Mouse (Mus musculus) midbrain, embryonic 13.5 days (tissue): ENCODE data around the gene H1foo. TPM values are rescaled to one million over a fixed set of nuclear protein-coding genes. Genes with fewer than 3 reads are reported as not detected.

Experiments used
- ATAC-seq: fragments of 200-750 bp; cut with Nextera tagmentation; 2 replicates; pipeline ENCODE4 v1.8.0; 2017; ENCODE audit warnings: mild to moderate bottlenecking, moderate TSS enrichment, moderate library complexity
- H3K27ac ChIP-seq: fragments of 300-500 bp; sonication (generic); 2 replicates; pipeline ENCODE4 v1.5.1; 2015; ENCODE audit warnings: inconsistent platforms, mild to moderate bottlenecking, moderate library complexity
- H3K27me3 ChIP-seq: fragments of 300-500 bp; sonication (generic); 2 replicates; pipeline ENCODE4 v1.6.1; 2015; ENCODE audit warnings: mild to moderate bottlenecking, inconsistent platforms
- H3K36me3 ChIP-seq: fragments of 300-500 bp; sonication (generic); 2 replicates; pipeline ENCODE4 v1.6.1; 2015; ENCODE audit warnings: mild to moderate bottlenecking, inconsistent platforms
- H3K4me1 ChIP-seq: fragments of 300-500 bp; sonication (generic); replicated peaks from 2 replicates; pipeline ENCODE4 v1.6.1; 2015; ENCODE audit warnings: inconsistent platforms
- H3K4me2 ChIP-seq: fragments of 300-500 bp; sonication (generic); replicated peaks from 2 replicates; pipeline ENCODE4 v1.6.1; 2015; ENCODE audit warnings: moderate library complexity, mild to moderate bottlenecking, inconsistent platforms
- H3K4me3 ChIP-seq: fragments of 300-500 bp; sonication (generic); replicated peaks from 2 replicates; pipeline ENCODE4 v1.5.1; 2015; ENCODE audit warnings: mild to moderate bottlenecking, inconsistent platforms
- H3K9ac ChIP-seq: fragments of 300-500 bp; sonication (generic); replicated peaks from 2 replicates; pipeline ENCODE4 v1.6.1; 2015; ENCODE audit warnings: mild to moderate bottlenecking, inconsistent platforms
- H3K9me3 ChIP-seq: fragments of 300-500 bp; sonication (generic); 2 replicates; pipeline ENCODE4 v1.6.1; 2016; ENCODE audit warnings: mild to moderate bottlenecking, inconsistent platforms
- WGBS: fragments of 180-500 bp; shearing (Covaris S2); methylation state at CpG from one replicate; pipeline ENCODE4 v1.1.7; 2015; 5-methylcytosine and 5-hydroxymethylcytosine counted together
- polyA plus RNA-seq: library from polyadenylated mRNA; unstranded; fragments of >200 nt; fragmentation: Nextera tagmentation; extraction: Ambion mirVana; gene quantifications from 2 replicates; pipeline ENCODE4 v1.2.1, GENCODE M21; 2015

The H1foo gene
- not detected in 2 replicates for polyA plus RNA-seq

DNA sequence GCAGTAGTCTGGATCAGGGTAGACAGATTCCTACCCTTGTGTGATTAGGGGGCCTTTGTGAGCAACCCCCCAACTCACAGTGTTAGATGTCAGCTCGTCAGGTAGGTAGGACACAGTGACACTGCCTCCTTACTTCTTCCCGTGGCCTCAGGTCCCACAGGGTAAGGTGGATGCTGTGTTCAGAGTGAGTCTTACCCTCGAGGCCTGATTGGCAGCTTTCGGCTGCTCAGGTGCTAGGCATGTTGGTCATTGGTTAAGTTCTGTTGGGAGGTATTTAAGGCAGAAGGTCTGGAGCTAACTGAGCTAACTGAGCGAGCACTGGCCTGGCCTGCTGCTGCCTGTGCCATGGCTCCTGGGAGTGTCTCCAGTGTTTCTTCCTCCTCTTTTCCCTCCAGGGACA is at the start of gene H1foo:
Gene H1foo (plus strand): TSS at position 301 of the 400 bp plus-strand sequence.
- no peak for ATAC-seq

DNA sequence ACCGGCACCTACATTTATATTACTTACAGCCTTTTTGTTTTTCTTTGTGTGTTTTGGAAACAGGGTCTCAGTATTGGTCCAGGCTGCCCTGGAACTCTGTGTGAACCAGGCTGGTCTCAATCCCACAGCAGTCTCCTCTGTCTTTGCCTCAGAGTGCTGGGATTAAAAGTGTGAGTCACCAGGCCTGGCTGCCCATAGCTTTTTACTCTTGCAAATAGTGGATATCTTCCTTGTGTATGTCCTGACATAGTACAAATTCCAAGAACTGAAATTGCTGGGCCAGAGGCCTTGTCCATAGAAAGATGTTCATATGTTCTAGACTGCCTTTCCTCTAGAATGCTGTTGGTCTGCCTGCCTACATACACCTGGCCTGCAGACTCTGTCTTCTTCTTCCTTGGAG is 48.4 kb upstream of the H1foo start:
- ATAC-seq, result no peak
- Histone ChIP-seq H3K9ac (no peak overlapping the region), H3K4me3 (no peak overlapping the region), H3K36me3 (peaks cover 33% of the 10 kb centered on the region), H3K4me2 (no peak overlapping the region), H3K27ac (no peak overlapping the region), H3K9me3 (no peaks in the 10 kb centered on the region), H3K27me3 (peaks cover 4% of the 10 kb centered on the region; the same call in 1 of the 2 replicates), H3K4me1 (peaks cover 14% of the 10 kb centered on the region)
- WGBS, result 64% methylated on average over 1 of the region's 1 CpGs

More for the DNA sequence above, at the start of gene H1foo:
- no peak within 1 kb of the TSS for H3K9ac ChIP-seq
- H3K9me3 ChIP-seq, result no peaks in the 10 kb centered on the region
- no peaks in the 10 kb centered on the region for H3K36me3 ChIP-seq
- no peak within 1 kb of the TSS for H3K4me3 ChIP-seq
- H3K27ac ChIP-seq, result no peak within 1 kb of the TSS
- H3K4me1 ChIP-seq, result peaks cover 10% of the 10 kb centered on the region; the same call in 1 of the 2 replicates
- H3K4me2 ChIP-seq, result no peak within 1 kb of the TSS
- H3K27me3 ChIP-seq, result no peaks in the 10 kb centered on the region
- 81% methylated on average over 5 of the region's 5 CpGs for WGBS

DNA sequence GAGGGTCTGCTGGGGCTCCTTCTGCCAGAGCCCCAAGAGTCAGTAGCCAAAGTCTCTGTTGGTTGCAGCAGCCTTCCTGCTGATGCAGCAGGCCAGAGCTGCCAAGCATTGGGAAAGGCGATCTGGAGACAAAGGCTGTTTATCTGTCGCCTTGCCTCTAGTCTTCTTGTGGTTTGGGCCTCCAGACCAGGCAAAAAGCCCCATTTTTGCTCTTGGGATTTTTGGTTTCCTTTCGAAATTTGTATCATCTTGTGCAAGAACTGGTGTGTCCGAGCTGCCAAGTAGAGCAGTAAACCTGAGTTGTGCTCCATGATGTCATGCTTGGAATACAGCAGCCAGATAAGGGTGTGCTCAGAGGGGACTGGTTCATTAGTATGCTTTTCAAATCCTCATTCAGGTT is 47.6 kb upstream of the H1foo start:
- WGBS, result 82% methylated on average over 4 of the region's 4 CpGs
- ATAC-seq, result no peak

DNA sequence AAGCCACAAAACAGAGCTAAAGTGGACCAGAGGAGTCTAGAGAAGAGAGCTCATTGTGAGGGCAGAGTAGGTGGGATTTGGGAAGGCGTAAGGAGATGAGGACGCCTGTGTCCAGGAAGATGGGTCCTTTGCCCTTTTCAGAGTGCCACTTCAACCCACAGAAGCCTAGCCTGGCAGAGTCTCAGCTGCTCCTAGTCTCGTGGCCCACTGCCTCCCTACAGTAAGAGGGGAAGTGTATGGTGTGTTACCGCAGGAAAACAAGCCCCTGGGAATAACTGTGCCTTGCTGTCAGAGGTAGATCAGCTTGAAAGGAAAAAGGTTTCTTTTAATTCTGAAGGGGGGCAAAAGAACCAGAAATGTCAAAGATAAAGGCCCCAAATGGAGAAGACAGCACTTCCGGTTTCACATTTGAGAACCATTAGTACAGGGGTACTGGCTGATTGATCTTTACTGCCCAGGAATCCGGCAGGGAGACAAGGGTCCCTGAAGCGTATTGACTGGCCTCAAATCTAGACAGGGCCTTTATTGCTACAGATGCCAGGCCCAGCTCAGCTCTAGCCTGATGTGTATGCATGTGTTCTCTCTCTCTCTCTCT is 46.7 kb upstream of the H1foo start:
- Histone ChIP-seq H3K36me3 (peaks cover 31% of the 10 kb centered on the region), H3K9me3 (no peaks in the 10 kb centered on the region), H3K4me2 (no peak overlapping the region), H3K4me1 (peaks cover 8% of the 10 kb centered on the region), H3K9ac (no peak overlapping the region), H3K4me3 (no peak overlapping the region), H3K27ac (no peak overlapping the region), H3K27me3 (peaks cover 3% of the 10 kb centered on the region; the same call in 1 of the 2 replicates)
- no peak for ATAC-seq
- 88% methylated on average over 7 of the region's 7 CpGs for WGBS

More for the DNA sequence above, 47.6 kb upstream of the H1foo start:
- no peak overlapping the region for H3K9ac ChIP-seq
- no peaks in the 10 kb centered on the region for H3K9me3 ChIP-seq
- no peak overlapping the region for H3K4me3 ChIP-seq
- peaks cover 13% of the 10 kb centered on the region for H3K4me1 ChIP-seq
- H3K27me3 ChIP-seq, result peaks cover 4% of the 10 kb centered on the region; the same call in 1 of the 2 replicates
- no peak overlapping the region for H3K27ac ChIP-seq
- H3K36me3 ChIP-seq, result peaks cover 29% of the 10 kb centered on the region
- no peak overlapping the region for H3K4me2 ChIP-seq

DNA sequence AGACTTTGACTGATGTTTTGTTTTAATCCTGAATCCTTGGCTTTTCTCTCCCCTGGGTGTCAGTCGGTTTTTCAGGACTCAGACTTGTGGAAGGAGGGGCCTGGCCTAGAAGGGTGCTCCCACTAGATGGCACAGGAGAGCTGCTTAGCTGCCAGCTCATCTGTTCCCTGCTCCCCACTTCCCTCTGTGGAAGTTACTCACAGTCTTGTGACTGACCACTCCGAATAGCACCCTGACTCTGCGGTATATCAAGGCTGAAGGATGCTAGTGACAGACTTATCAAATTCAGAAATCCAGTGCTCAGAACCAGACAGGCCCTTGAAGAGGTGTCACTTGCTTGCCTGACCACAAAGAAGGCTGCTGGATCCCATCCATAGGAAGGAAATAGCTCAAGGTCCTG is 43.7 kb upstream of the H1foo start:
- Histone ChIP-seq H3K9ac (peak overlapping the region; percentile 20; the same call in 1 of the 2 replicates), H3K4me3 (no peak overlapping the region), H3K4me1 (peaks cover 8% of the 10 kb centered on the region), H3K27me3 (no peaks in the 10 kb centered on the region), H3K36me3 (peaks cover 37% of the 10 kb centered on the region), H3K4me2 (no peak overlapping the region), H3K9me3 (no peaks in the 10 kb centered on the region), H3K27ac (no peak overlapping the region)
- 27% methylated on average over 3 of the region's 3 CpGs for WGBS
- peak; percentile 79 for ATAC-seq

DNA sequence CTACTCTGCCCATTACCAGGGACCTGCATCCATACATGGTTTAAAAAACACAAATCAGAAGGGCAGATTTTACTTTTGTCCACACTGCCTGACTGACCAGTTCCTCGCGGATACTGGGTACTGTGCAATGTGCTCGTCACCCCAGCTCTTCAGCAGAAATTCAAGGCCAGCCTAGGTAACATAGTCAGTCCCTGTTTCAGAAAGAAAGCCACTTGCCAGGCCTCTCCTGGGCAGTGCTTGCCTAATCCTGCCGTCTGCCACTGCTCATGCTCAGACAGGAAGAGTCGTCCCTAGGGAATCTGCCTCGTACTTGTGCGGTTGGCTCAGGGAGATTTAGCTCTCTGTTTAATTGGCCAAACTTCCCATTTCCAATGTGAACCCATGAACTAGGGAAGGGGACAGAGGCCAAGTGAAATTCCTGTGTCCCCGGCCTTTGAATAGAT is 43.2 kb upstream of the H1foo start:
- no peak overlapping the region for H3K4me2 ChIP-seq
- no peaks in the 10 kb centered on the region for H3K9me3 ChIP-seq
- no peaks in the 10 kb centered on the region for H3K27me3 ChIP-seq
- ATAC-seq, result peak; percentile 65
- 80% methylated on average over 8 of the region's 8 CpGs for WGBS
- peak overlapping the region; percentile 20; the same call in 1 of the 2 replicates for H3K9ac ChIP-seq
- peaks cover 8% of the 10 kb centered on the region for H3K4me1 ChIP-seq
- H3K36me3 ChIP-seq, result peaks cover 41% of the 10 kb centered on the region
- no peak overlapping the region for H3K27ac ChIP-seq
- no peak overlapping the region for H3K4me3 ChIP-seq

DNA sequence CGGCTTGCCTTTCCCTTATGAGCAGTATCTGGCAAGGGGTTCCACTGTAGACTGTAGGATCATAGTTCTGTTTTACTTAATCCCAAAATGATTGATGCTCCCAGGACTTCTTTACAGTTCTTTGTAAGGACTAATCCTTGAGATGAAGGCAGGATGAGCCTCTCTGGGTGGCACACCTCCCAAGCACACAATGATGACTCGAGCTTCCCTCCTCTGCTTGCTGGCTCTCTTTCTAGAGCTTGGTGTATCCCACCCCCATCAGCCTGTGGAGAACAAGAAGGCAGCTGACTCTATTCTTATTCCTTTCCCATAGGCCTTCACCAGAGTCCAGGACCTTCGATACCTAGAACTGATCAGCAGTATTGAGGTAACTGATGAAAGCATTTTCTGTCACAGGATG is 42.2 kb upstream of the H1foo start:
- WGBS, result 76% methylated on average over 3 of the region's 3 CpGs
- Histone ChIP-seq H3K27ac (no peak overlapping the region), H3K36me3 (peaks cover 46% of the 10 kb centered on the region), H3K9ac (no peak overlapping the region), H3K4me2 (no peak overlapping the region), H3K9me3 (no peaks in the 10 kb centered on the region), H3K4me3 (no peak overlapping the region), H3K27me3 (no peaks in the 10 kb centered on the region), H3K4me1 (peaks cover 8% of the 10 kb centered on the region)
- no peak for ATAC-seq

DNA sequence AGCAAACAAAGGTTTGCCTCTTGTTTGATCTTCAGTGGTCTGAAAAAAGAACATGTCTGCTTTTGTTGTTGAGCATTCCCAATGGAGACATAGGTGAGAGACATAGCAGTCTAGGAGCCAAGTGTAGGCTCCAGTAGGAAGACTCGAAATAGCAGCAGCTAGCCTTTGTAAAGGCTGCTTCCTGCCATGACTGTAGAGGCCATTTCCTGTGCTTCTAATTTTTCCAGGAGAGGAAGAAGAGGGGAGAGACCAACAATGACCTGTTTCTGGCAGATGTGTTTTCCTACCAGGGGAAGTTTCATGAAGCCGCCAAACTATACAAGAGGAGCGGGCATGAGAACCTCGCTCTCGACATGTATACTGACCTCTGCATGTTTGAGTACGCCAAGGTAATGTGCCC is 39.2 kb upstream of the H1foo start:
- no peak for ATAC-seq
- no peak overlapping the region for H3K4me2 ChIP-seq
- no peak overlapping the region for H3K27ac ChIP-seq
- H3K36me3 ChIP-seq, result peaks cover 42% of the 10 kb centered on the region
- WGBS, result 97% methylated on average over 6 of the region's 6 CpGs
- peaks cover 8% of the 10 kb centered on the region for H3K4me1 ChIP-seq
- H3K9me3 ChIP-seq, result no peaks in the 10 kb centered on the region
- H3K4me3 ChIP-seq, result no peak overlapping the region
- H3K9ac ChIP-seq, result no peak overlapping the region
- no peaks in the 10 kb centered on the region for H3K27me3 ChIP-seq

DNA sequence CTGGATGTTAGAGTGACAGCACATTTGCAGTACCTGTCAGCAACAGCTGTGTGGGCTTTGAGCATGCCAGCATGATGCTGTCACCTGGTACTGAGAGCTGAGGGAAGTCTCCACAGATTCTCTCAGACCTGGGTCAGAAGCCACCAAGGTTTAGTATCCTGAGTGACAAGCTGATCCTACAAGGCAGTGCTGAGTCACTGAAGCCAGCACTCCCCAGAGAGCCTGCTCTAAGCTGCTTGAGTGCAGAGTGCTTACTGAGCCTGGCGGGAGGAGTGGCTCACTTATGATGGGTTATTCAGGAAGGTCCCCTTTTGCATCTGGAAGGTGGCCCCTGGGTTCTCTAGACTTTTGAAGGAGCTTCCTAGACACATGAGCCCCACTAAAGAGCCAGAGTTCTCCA is 38.3 kb upstream of the H1foo start:
- WGBS, result 71% methylated on average over 1 of the region's 1 CpGs
- no peaks in the 10 kb centered on the region for H3K27me3 ChIP-seq
- peaks cover 42% of the 10 kb centered on the region for H3K36me3 ChIP-seq
- ATAC-seq, result no peak
- H3K4me3 ChIP-seq, result no peak overlapping the region
- no peak overlapping the region for H3K27ac ChIP-seq
- H3K4me1 ChIP-seq, result peaks cover 5% of the 10 kb centered on the region
- H3K4me2 ChIP-seq, result no peak overlapping the region
- no peak overlapping the region for H3K9ac ChIP-seq
- no peaks in the 10 kb centered on the region for H3K9me3 ChIP-seq

DNA sequence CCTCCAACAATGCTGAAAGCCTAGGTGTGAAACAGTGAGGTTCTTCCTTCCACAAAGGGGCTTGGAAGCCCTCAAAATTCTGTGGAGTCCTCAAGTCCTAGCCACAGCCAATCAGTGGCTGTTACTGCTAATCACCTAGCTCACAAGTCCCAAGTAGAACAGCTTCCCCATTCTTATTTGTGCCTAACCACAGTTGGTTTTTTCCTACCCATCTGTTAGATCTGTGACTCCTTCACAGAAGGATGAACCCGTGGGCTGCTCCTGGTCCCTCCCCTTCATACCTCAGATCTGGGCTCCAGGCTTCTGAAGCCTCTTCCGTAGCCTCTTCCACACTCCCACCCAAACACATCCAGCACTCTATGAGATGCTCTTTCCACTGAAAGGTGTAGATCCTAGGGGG is 37.9 kb upstream of the H1foo start:
- Histone ChIP-seq H3K4me3 (no peak overlapping the region), H3K9me3 (no peaks in the 10 kb centered on the region), H3K4me1 (0 out of 2 replicates have a peak, but pooled peaks cover under 1% of the 10 kb centered on the region), H3K4me2 (no peak overlapping the region), H3K27me3 (no peaks in the 10 kb centered on the region), H3K27ac (no peak overlapping the region), H3K9ac (no peak overlapping the region), H3K36me3 (peaks cover 42% of the 10 kb centered on the region)
- ATAC-seq, result no peak
- WGBS, result 90% methylated on average over 2 of the region's 2 CpGs

DNA sequence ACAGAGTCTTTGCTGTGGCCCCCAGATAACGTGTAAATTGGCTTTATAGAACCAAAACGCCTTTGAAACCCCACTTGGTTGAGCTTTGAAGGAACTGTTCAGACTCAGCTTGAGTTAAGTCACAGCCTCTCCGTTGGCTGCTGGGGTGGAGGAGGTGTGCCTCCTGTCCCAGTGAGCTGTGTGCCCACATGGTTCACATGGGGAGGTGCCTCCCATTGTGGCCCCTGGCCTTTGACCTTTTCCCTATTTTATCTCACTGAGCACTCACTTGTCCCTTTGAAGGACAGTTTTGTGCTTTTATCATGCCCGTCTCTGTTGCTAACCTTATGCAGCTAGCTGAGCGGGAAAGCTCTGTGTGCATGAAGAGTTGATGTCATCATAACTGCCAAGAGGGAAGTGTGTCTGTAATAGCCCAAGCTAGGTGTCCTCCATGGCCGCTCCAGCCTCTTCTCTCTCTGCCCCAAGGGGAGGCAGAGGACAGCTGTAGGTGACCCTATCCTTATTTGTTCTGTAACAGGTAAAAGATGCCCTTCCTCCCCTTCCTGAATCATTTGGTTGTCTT is 36.2 kb upstream of the H1foo start:
- no peaks in the 10 kb centered on the region for H3K9me3 ChIP-seq
- no peaks in the 10 kb centered on the region for H3K27me3 ChIP-seq
- WGBS, result 38% methylated on average over 6 of the region's 6 CpGs

DNA sequence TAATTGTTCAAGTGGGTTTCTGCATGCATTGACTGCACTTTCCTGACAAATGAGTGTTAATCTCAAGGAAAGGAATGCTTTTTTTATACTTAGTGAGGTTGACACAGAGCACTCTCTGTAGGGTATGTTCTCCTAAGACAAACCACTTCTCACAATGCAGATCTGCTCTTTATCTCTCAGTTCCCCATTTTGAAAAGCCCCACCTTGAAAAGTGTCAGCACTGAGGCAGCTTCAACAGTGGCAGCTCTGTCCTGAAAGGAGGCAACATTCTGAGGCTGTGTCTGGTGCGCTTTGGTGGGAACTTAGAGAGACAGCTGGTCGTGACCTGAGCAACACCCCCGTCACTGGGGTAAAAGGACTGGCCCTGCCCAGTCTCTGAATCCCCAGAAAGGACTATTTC is 35.7 kb upstream of the H1foo start:
- H3K9me3 ChIP-seq, result no peaks in the 10 kb centered on the region
- H3K4me3 ChIP-seq, result no peak overlapping the region
- WGBS, result 61% methylated on average over 3 of the region's 3 CpGs
- peaks cover 39% of the 10 kb centered on the region for H3K36me3 ChIP-seq
- H3K4me1 ChIP-seq, result no peaks in the 10 kb centered on the region
- no peak overlapping the region for H3K9ac ChIP-seq
- H3K27ac ChIP-seq, result no peak overlapping the region
- no peak overlapping the region for H3K4me2 ChIP-seq
- no peaks in the 10 kb centered on the region for H3K27me3 ChIP-seq
- no peak for ATAC-seq

More for the DNA sequence above, 36.2 kb upstream of the H1foo start:
- Histone ChIP-seq H3K27ac (no peak overlapping the region), H3K4me3 (no peak overlapping the region), H3K4me1 (no peaks in the 10 kb centered on the region), H3K36me3 (peaks cover 39% of the 10 kb centered on the region), H3K4me2 (no peak overlapping the region), H3K9ac (no peak overlapping the region)
- ATAC-seq, result no peak
